Mouse (Mus musculus): ENCODE results near the gene Stx11. TPM values are rescaled to one million over a fixed set of nuclear protein-coding genes. Genes with fewer than 3 reads are reported as not detected.

Gene Stx11
- total RNA-seq, 2 experiments from 2014 or later: 0.07 to 0.23 TPM

GRCm38 (mm10) chr10:12904140-12904528 is 60.0 kb downstream of the Stx11 start:
- intact Hi-C loops (cut with DNase I): no loop called here
- DNase-seq (ENCODE audit: extremely low spot score in 1 of 2, low spot score in 2 of 2): no peak
- Histone ChIP-seq H3K4me3 (no peak overlapping the region), H3K27ac (no peak overlapping the region)
- no peak for TF ChIP-seq CTCF (IDR thresholded peaks at IDR 0.05)

- H3K4me3 ChIP-seq: no peak overlapping the region
- intact Hi-C loops (cut with DNase I): no loop called here
- H3K27ac ChIP-seq: no peak overlapping the region
- no peak for TF ChIP-seq CTCF (IDR thresholded peaks at IDR 0.05)
- no peak for DNase-seq (ENCODE audit: extremely low spot score in 1 of 2, low spot score in 2 of 2)
Observed at GRCm38 (mm10) chr10:12903440-12904139, 60.5 kb downstream of the Stx11 start.

GRCm38 (mm10) chr10:12899901-12900300 is 64.2 kb downstream of the Stx11 start:
- DNase-seq (ENCODE audit: extremely low spot score in 1 of 2, low spot score in 2 of 2): no peak
- H3K4me3 ChIP-seq: no peak overlapping the region
- intact Hi-C loops (cut with DNase I): no loop called here
- no peak for TF ChIP-seq CTCF (IDR thresholded peaks at IDR 0.05)
- H3K27ac ChIP-seq: no peak overlapping the region

DNA sequence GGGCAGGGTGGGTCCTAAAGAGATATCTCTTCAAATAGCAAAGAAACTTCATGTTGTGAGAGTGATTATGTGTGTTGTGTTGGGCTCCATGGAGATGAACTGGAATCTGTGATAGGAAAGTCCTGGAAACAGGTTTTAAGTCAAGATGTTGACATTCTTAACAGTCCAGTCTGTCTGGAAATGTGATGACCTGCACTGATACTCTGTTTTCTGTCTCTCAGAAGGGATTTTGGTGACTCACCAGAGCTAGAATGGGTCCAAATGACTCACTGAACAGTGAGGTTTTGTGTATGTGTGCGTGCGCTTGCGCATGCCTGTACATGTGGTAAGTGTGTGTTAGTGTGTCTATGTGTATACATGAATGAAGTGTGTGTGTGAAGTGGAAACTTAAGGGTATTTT is 70.8 kb downstream of the Stx11 start:
- Histone ChIP-seq H3K27ac (no peak overlapping the region), H3K4me3 (no peak overlapping the region)
- TF ChIP-seq CTCF (IDR thresholded peaks at IDR 0.05): no peak
- DNase-seq (ENCODE audit: extremely low spot score in 1 of 2, low spot score in 2 of 2): no peak
- intact Hi-C loops (cut with DNase I): no loop called here

DNA sequence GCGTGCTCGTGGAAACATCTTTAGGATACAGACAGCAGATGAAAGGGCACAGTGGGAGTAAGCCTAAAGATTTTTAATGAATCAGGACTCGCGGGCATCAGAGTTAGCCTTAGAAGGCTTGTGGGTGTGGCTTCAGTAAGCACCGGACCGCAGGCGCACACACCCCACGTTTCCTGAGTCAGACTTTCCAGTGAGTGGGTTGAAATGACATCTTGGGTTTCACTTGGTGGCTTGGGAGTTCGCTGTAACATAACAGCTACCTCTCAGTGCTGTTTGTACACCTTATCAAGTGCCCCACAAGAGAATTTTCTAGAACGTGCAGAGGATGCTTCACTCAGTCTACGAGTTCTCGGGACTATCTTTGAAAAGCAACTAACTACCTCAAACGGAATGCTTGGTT is 75.7 kb downstream of the Stx11 start:
- no peak for TF ChIP-seq CTCF (IDR thresholded peaks at IDR 0.05)
- intact Hi-C loops (cut with DNase I): no loop called here
- H3K4me3 ChIP-seq: no peak overlapping the region
- no peak overlapping the region for H3K27ac ChIP-seq
- DNase-seq (ENCODE audit: extremely low spot score in 1 of 2, low spot score in 2 of 2): no peak

Other genes with a start within 250 kb of the Stx11 start
- 10 to 100 TPM; 65.4 to 69.3 TPM for gene Utrn, start 94.9 kb downstream of the Stx11 start, total RNA-seq (2021)
- gene Sf3b5, start 41.0 kb upstream of the Stx11 start, total RNA-seq (2021): 1 to 10 TPM; 7.8 to 7.9 TPM
- 10 to 100 TPM; 17.5 to 23.7 TPM for gene Plagl1, start 96.2 kb upstream of the Stx11 start, total RNA-seq (2021)
- not detected for gene Zc2hc1b, start 213.7 kb upstream of the Stx11 start, total RNA-seq (2021)
- 10 to 100 TPM; 18.6 to 23.6 TPM for gene Ltv1, start 228.9 kb upstream of the Stx11 start, total RNA-seq (2021)

Data from left cerebral cortex, adult 2 months (tissue).